Mouse (Mus musculus) ovary, adult 18-20 months (tissue): ENCODE data around the gene Prok2.

Experiments
- DNase-seq: peaks from one replicate; pipeline ENCODE4 v3.0.0; 2022; ENCODE audit warnings: low spot score, mixed read lengths

The Prok2 gene

GRCm38 (mm10) chr6:99725971-99726561 is at the start of gene Prok2:
Prok2 (minus strand) TSS chr6:99726392.
- DNase-seq = no peak

- no peak for DNase-seq
These were observed 48.5 kb upstream of the Prok2 start for GRCm38 (mm10) chr6:99774680-99775079.

- DNase-seq = no peak
These were observed 42.3 kb upstream of the Prok2 start for GRCm38 (mm10) chr6:99768495-99768894.

- no peak for DNase-seq
These were observed 38.7 kb upstream of the Prok2 start for GRCm38 (mm10) chr6:99764916-99765315.

GRCm38 (mm10) chr6:99762069-99762985 is 36.1 kb upstream of the Prok2 start:
- no peak for DNase-seq

- no peak for DNase-seq
These were observed 29.9 kb upstream of the Prok2 start for GRCm38 (mm10) chr6:99756105-99756504.

- no peak for DNase-seq
These were observed 25.1 kb upstream of the Prok2 start for GRCm38 (mm10) chr6:99751308-99751707.

- no peak for DNase-seq
These were observed 20.1 kb upstream of the Prok2 start for GRCm38 (mm10) chr6:99746275-99746674.

- DNase-seq = no peak
These were observed 16.7 kb upstream of the Prok2 start for GRCm38 (mm10) chr6:99742866-99743265.

GRCm38 (mm10) chr6:99734666-99735065 is 8.5 kb upstream of the Prok2 start:
- no peak for DNase-seq

GRCm38 (mm10) chr6:99732673-99733072 is 6.5 kb upstream of the Prok2 start:
- no peak for DNase-seq

- DNase-seq = no peak
These were observed 5.7 kb upstream of the Prok2 start for GRCm38 (mm10) chr6:99731926-99732325.

- DNase-seq = no peak
These were observed 3.7 kb upstream of the Prok2 start for GRCm38 (mm10) chr6:99729853-99730252.

- DNase-seq = no peak
These were observed 548 bp upstream of the Prok2 start for GRCm38 (mm10) chr6:99726576-99727303.

- no peak for DNase-seq
These were observed 3.8 kb downstream of the Prok2 start for GRCm38 (mm10) chr6:99722390-99722789.

- DNase-seq = no peak
These were observed 5.2 kb downstream of the Prok2 start for GRCm38 (mm10) chr6:99721032-99721431.

GRCm38 (mm10) chr6:99715913-99716312 is 10.3 kb downstream of the Prok2 start:
- no peak for DNase-seq

- DNase-seq = no peak
These were observed 11.0 kb downstream of the Prok2 start for GRCm38 (mm10) chr6:99715191-99715590.

GRCm38 (mm10) chr6:99713256-99713655 is 12.9 kb downstream of the Prok2 start:
- no peak for DNase-seq

- no peak for DNase-seq
These were observed 14.6 kb downstream of the Prok2 start for GRCm38 (mm10) chr6:99711576-99712101.

- no peak for DNase-seq
These were observed 25.7 kb downstream of the Prok2 start for GRCm38 (mm10) chr6:99700484-99700883.
